Mouse (Mus musculus) limb, embryonic 10.5 days (tissue): ENCODE measurements at regions not wholly inside any gene's neighbourhood (a gene's known extent, or its start where the extent isn't known, plus 50 kb on each side); places are given as distances from the start of the nearest gene placed in this dataset.

ENCODE experiments used
- DNase-seq: peaks from one replicate; pipeline ENCODE4 v3.0.0-alpha.2; 2017; ENCODE audit warnings: low spot score
- H3K27ac ChIP-seq: fragments of 300-500 bp; sonication (generic); 2 replicates; pipeline ENCODE4 v1.5.1; 2016; ENCODE audit warnings: mild to moderate bottlenecking
- H3K27me3 ChIP-seq: fragments of 300-500 bp; sonication (generic); 2 replicates; pipeline ENCODE4 v1.6.1; 2016; ENCODE audit warnings: low read depth, mild to moderate bottlenecking; ENCODE audit not compliant: poor library complexity, severe bottlenecking
- H3K36me3 ChIP-seq: fragments of 300-500 bp; sonication (generic); 2 replicates; pipeline ENCODE4 v1.6.1; 2016; ENCODE audit warnings: mild to moderate bottlenecking, moderate library complexity
- H3K4me1 ChIP-seq: fragments of 300-500 bp; sonication (generic); 2 replicates; pipeline ENCODE4 v1.6.1; 2016
- H3K4me3 ChIP-seq: fragments of 300-500 bp; sonication (generic); 2 replicates; pipeline ENCODE4 v1.5.1; 2016; ENCODE audit warnings: mild to moderate bottlenecking, moderate library complexity
- H3K9me3 ChIP-seq: fragments of 300-500 bp; sonication (generic); replicated peaks from 2 replicates; pipeline ENCODE4 v1.6.1; 2016; ENCODE audit warnings: mild to moderate bottlenecking
- WGBS: fragments of 180-500 bp; shearing (Covaris S2); methylation state at CpG from one replicate; pipeline ENCODE4 v1.1.7; 2016; 5-methylcytosine and 5-hydroxymethylcytosine counted together

DNA sequence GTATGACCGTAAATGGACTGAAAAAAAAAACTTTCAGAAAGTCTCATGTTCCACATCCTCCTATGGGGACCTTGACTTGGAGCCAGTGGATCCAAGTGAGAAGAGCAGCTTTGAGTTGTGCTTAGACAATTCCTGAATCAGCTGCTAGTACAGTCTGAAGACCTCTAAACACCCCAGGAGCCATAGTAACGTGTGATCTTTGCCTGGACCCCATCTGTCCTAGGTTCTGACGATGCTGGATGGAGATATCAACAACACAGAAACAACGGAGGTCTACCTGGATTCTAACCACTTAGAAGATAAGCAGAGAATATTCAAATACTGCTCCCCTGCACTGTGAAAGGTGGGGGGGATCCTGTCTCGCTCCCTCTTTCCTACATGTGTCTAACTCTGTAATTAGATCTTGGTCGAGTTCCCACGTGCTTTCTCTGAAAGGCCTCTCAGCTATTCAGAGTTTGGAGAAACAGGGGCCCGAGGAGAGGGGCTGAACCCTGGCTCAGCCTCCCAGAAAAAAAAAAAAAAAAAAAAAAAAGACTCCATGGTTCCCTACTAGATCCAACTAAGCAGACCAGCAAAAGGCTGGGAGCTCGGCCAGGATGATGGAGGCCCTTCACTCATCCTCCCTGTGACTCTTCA, 101.1 kb downstream of the Mis18a start:
- peak; percentile 30 for DNase-seq
- H3K27ac ChIP-seq, result no peak overlapping the region; the same call in 1 of the 2 replicates
- WGBS, result 81% methylated on average over 9 of the region's 9 CpGs

GRCm38 (mm10) chr16:90625301-90626034, 101.7 kb downstream of the Mis18a start:
- H3K36me3 ChIP-seq, result no peaks in the 10 kb centered on the region
- WGBS, result 79% methylated on average over 16 of the region's 16 CpGs
- no peaks in the 10 kb centered on the region for H3K27me3 ChIP-seq
- peak overlapping the region; percentile 82 for H3K27ac ChIP-seq
- H3K9me3 ChIP-seq, result no peaks in the 10 kb centered on the region
- peaks cover 80% of the 10 kb centered on the region for H3K4me1 ChIP-seq
- DNase-seq, result peak; percentile 33
- H3K4me3 ChIP-seq, result no peak overlapping the region

More for the DNA sequence above, 101.1 kb downstream of the Mis18a start:
- no peaks in the 10 kb centered on the region for H3K36me3 ChIP-seq
- no peaks in the 10 kb centered on the region for H3K27me3 ChIP-seq
- peaks cover 83% of the 10 kb centered on the region for H3K4me1 ChIP-seq
- H3K9me3 ChIP-seq, result no peaks in the 10 kb centered on the region
- H3K4me3 ChIP-seq, result no peak overlapping the region

DNA sequence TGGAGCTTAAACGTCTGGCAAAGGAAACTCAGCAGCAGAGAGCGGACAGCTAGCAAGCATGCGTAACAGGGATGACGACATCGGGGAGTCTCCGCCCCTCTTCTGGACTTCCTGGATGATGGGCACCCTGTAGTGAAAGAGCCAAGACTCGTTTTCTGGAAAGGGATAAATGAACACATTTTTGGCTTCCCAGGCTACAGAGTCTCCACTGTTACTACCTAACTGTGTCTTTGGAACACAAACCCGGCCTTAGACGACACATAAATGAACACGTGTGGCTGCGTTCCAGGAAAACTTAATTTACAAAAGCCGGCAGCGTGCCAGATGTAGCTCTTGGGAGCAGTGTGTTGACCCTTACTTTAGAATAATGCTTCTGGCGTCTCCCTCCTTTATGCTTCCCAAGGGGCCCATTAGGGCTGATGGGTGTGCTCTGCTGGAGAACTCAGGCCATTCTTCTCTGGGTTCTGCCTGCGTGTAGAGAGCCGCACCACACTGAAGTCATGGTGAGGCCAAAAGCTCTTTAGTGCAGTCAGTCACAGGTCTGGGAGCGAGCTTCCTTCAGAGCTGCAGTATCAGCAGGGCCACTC, 103.1 kb downstream of the Mis18a start:
- H3K27me3 ChIP-seq, result no peaks in the 10 kb centered on the region
- peak overlapping the region; percentile 82 for H3K27ac ChIP-seq
- H3K36me3 ChIP-seq, result no peaks in the 10 kb centered on the region
- DNase-seq, result peak; percentile 47
- H3K4me3 ChIP-seq, result no peak overlapping the region
- H3K4me1 ChIP-seq, result peaks cover 78% of the 10 kb centered on the region
- no peaks in the 10 kb centered on the region for H3K9me3 ChIP-seq
- 74% methylated on average over 17 of the region's 17 CpGs for WGBS

DNA sequence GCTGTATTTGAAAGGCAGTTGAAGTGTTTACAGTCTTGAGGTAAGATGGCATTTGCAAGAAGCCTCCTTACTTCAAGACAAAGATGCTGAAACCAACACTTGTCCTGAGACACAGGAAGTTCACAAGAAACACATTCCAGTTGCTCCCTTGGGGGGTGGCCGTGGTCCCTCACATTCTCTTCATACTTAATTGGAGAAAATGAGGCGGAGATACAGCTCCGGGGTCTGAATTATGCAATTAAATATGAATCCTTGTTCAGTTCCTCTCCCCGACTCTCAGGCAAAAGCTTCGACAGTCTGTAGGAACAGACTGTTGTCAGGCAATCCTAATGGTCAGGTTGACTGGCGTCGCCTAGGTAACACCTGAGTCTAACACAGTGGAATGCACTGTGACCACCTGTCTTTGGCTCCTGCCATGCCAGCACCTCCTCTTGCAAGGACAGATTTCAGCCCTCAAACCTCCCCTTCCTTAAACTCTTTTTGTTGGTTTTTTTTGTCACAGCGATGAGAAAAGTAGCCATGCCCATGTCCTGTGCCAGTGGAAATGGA, 104.5 kb downstream of the Mis18a start:
- Histone ChIP-seq H3K9me3 (no peaks in the 10 kb centered on the region), H3K27me3 (no peaks in the 10 kb centered on the region), H3K36me3 (no peaks in the 10 kb centered on the region), H3K4me3 (no peak overlapping the region), H3K27ac (peak overlapping the region; percentile 82), H3K4me1 (peaks cover 68% of the 10 kb centered on the region)
- WGBS, result 88% methylated on average over 8 of the region's 8 CpGs
- peak; percentile 30 for DNase-seq

GRCm38 (mm10) chr16:90621761-90622411, 105.3 kb downstream of the Mis18a start:
- Histone ChIP-seq H3K4me1 (peaks cover 68% of the 10 kb centered on the region), H3K4me3 (no peak overlapping the region), H3K27me3 (no peaks in the 10 kb centered on the region), H3K9me3 (no peaks in the 10 kb centered on the region), H3K27ac (peak overlapping the region; percentile 82), H3K36me3 (no peaks in the 10 kb centered on the region)
- WGBS, result 56% methylated on average over 13 of the region's 13 CpGs
- DNase-seq, result peak; percentile 64

DNA sequence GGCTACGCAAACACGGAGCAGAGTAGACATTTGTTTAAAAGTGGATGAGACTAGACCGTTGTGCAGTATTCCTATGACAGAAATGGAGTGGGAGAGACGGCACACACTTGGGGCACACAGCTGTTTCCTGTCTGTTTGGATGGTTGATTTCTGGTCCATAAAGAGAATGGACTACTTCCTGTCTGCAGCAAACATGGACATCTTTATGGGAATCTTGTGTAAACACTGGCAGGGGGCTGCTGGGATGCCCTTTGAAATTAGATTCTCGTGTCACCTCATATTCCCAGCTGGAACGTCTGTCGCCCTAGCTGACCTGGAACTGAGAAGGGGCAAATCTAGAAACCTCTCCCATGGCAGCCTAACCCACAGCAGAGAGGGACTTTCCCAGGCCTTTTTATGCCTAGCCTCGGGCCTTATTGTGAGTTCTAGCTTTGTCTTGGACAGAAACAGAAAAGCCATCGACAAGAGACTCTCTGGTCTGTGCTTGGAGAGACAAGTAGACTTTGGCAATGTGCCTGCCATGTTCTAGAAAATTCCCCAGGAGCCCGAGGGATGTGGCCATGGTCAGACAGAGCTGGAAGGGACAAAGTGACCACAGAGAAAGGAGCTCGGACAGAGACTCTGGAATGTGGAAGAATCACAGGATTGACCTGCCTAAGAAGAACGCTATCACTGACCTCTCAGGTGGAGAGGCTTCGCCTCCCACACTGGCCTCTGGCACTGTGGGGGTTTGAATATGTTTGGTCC, 107.5 kb downstream of the Mis18a start:
- DNase-seq, result peak; percentile 30

DNA sequence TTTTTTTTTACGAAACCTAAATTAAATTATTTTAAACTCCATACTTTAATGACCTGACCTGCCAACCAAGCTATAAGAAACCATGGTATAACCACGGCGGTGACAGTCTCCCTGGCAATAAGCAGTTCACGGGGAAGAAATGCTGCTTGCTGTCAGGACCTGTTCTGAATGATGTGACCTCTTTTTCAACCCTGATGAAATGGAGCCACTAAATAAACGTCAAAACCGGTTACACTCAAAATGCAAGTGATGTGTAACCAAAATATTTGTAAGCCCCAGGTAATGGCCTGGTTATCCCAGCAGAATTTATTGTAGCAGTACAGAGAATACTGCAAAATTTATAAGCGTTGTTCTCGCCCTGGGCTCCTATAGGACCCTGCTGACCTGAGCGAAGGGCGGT, 111.4 kb downstream of the Mis18a start:
- no peaks in the 10 kb centered on the region for H3K27me3 ChIP-seq
- 71% methylated on average over 10 of the region's 10 CpGs for WGBS
- H3K9me3 ChIP-seq, result no peaks in the 10 kb centered on the region
- DNase-seq, result peak; percentile 29
- no peaks in the 10 kb centered on the region for H3K36me3 ChIP-seq
- H3K4me3 ChIP-seq, result no peak overlapping the region
- no peak overlapping the region for H3K27ac ChIP-seq
- H3K4me1 ChIP-seq, result peaks cover 44% of the 10 kb centered on the region

More for the DNA sequence above, 107.5 kb downstream of the Mis18a start:
- H3K4me1 ChIP-seq, result peaks cover 67% of the 10 kb centered on the region
- H3K9me3 ChIP-seq, result no peaks in the 10 kb centered on the region
- H3K27me3 ChIP-seq, result no peaks in the 10 kb centered on the region
- WGBS, result 68% methylated on average over 13 of the region's 13 CpGs
- H3K27ac ChIP-seq, result peak overlapping the region; percentile 70
- no peak overlapping the region for H3K4me3 ChIP-seq
- H3K36me3 ChIP-seq, result no peaks in the 10 kb centered on the region

GRCm38 (mm10) chr16:90614137-90614536, 113.1 kb downstream of the Mis18a start:
- WGBS, result 87% methylated on average over 1 of the region's 1 CpGs
- no peaks in the 10 kb centered on the region for H3K9me3 ChIP-seq
- no peak overlapping the region for H3K4me3 ChIP-seq
- H3K36me3 ChIP-seq, result no peaks in the 10 kb centered on the region
- no peaks in the 10 kb centered on the region for H3K27me3 ChIP-seq
- H3K4me1 ChIP-seq, result peaks cover 33% of the 10 kb centered on the region
- 0 out of 2 replicates have a peak overlapping the region, but pooled peaks have one; percentile 62 for H3K27ac ChIP-seq
- DNase-seq, result no peak

- 93% methylated on average over 22 of the region's 22 CpGs for WGBS
- H3K4me3 ChIP-seq, result no peak overlapping the region
These were observed 117.0 kb downstream of the Mis18a start for GRCm38 (mm10) chr16:90610097-90610808.

GRCm38 (mm10) chr16:90599329-90599870, 127.8 kb downstream of the Mis18a start:
- Histone ChIP-seq H3K4me1 (peaks cover 2% of the 10 kb centered on the region; the same call in 1 of the 2 replicates), H3K9me3 (0 out of 2 replicates have a peak, but pooled peaks cover 3% of the 10 kb centered on the region), H3K27ac (no peak overlapping the region), H3K36me3 (no peaks in the 10 kb centered on the region), H3K4me3 (no peak overlapping the region), H3K27me3 (no peaks in the 10 kb centered on the region)
- DNase-seq, result no peak
- 84% methylated on average over 7 of the region's 7 CpGs for WGBS

More at GRCm38 (mm10) chr16:90610097-90610808, 117.0 kb downstream of the Mis18a start:
- Histone ChIP-seq H3K27ac (no peak overlapping the region), H3K9me3 (no peaks in the 10 kb centered on the region), H3K4me1 (peaks cover 17% of the 10 kb centered on the region), H3K36me3 (no peaks in the 10 kb centered on the region), H3K27me3 (no peaks in the 10 kb centered on the region)
- no peak for DNase-seq

GRCm38 (mm10) chr16:90598727-90599126, 128.5 kb downstream of the Mis18a start:
- WGBS, result 86% methylated on average over 7 of the region's 7 CpGs
- peaks cover 2% of the 10 kb centered on the region; the same call in 1 of the 2 replicates for H3K4me1 ChIP-seq
- no peak overlapping the region for H3K27ac ChIP-seq
- H3K9me3 ChIP-seq, result 0 out of 2 replicates have a peak, but pooled peaks cover 3% of the 10 kb centered on the region
- H3K27me3 ChIP-seq, result no peaks in the 10 kb centered on the region
- no peaks in the 10 kb centered on the region for H3K36me3 ChIP-seq
- DNase-seq, result no peak
- H3K4me3 ChIP-seq, result no peak overlapping the region
